Mouse (Mus musculus) neural tube, embryonic 12.5 days (tissue): ENCODE data around the gene Mettl21c. TPM values are rescaled to one million over a fixed set of nuclear protein-coding genes. Genes with fewer than 3 reads are reported as not detected.

ENCODE experiments used
- ATAC-seq: fragments of 200-750 bp; cut with Nextera tagmentation; 2 replicates; pipeline ENCODE4 v1.8.0; 2017; ENCODE audit warnings: low read depth, mild to moderate bottlenecking, moderate TSS enrichment, moderate library complexity; ENCODE audit not compliant: low FRiP score
- H3K27ac ChIP-seq: fragments of 300-500 bp; sonication (generic); 2 replicates; pipeline ENCODE4 v1.5.1; 2016
- H3K27me3 ChIP-seq: fragments of 300-500 bp; sonication (generic); replicated peaks from 2 replicates; pipeline ENCODE4 v1.6.1; 2016; ENCODE audit warnings: mild to moderate bottlenecking
- H3K36me3 ChIP-seq: fragments of 300-500 bp; sonication (generic); 2 replicates; pipeline ENCODE4 v1.6.1; 2016; ENCODE audit warnings: mild to moderate bottlenecking
- H3K4me1 ChIP-seq: fragments of 300-500 bp; sonication (generic); 2 replicates; pipeline ENCODE4 v1.6.1; 2016
- H3K4me2 ChIP-seq: fragments of 300-500 bp; sonication (generic); replicated peaks from 2 replicates; pipeline ENCODE4 v1.6.1; 2016; ENCODE audit warnings: mild to moderate bottlenecking
- H3K4me3 ChIP-seq: fragments of 300-500 bp; sonication (generic); 2 replicates; pipeline ENCODE4 v1.5.1; 2016
- H3K9ac ChIP-seq: fragments of 300-500 bp; sonication (generic); 2 replicates; pipeline ENCODE4 v1.6.1; 2016; ENCODE audit warnings: mild to moderate bottlenecking
- H3K9me3 ChIP-seq: fragments of 300-500 bp; sonication (generic); 2 replicates; pipeline ENCODE4 v1.6.1; 2016; ENCODE audit warnings: mild to moderate bottlenecking
- WGBS: fragments of 180-500 bp; shearing (Covaris S2); methylation state at CpG from one replicate; pipeline ENCODE4 v1.1.7; 2016; 5-methylcytosine and 5-hydroxymethylcytosine counted together
- polyA plus RNA-seq: library from polyadenylated mRNA; unstranded; fragments of >200 nt; fragmentation: Nextera tagmentation; extraction: Ambion mirVana; gene quantifications from 2 replicates; pipeline ENCODE4 v1.2.1, GENCODE M21; 2016

The Mettl21c gene
- polyA plus RNA-seq, 1 experiment from 2014 or later: 0.43 TPM

- Histone ChIP-seq H3K4me3 (no peak overlapping the region), H3K36me3 (no peaks in the 10 kb centered on the region), H3K27ac (no peak overlapping the region), H3K9ac (no peak overlapping the region), H3K4me2 (no peak overlapping the region), H3K27me3 (no peaks in the 10 kb centered on the region), H3K9me3 (no peaks in the 10 kb centered on the region), H3K4me1 (no peaks in the 10 kb centered on the region)
- ATAC-seq: no peak
- WGBS: 90% methylated on average over 2 of the region's 2 CpGs
These were observed 4.3 kb downstream of the Mettl21c start for GRCm38 (mm10) chr1:44015556-44015955.

- H3K4me3 ChIP-seq: no peak overlapping the region
- H3K9ac ChIP-seq: no peak overlapping the region
- no peaks in the 10 kb centered on the region for H3K4me1 ChIP-seq
- H3K36me3 ChIP-seq: peaks cover 21% of the 10 kb centered on the region
- H3K4me2 ChIP-seq: no peak overlapping the region
- no peaks in the 10 kb centered on the region for H3K27me3 ChIP-seq
- no peaks in the 10 kb centered on the region for H3K9me3 ChIP-seq
- ATAC-seq: no peak
- 98% methylated on average over 2 of the region's 2 CpGs for WGBS
- no peak overlapping the region for H3K27ac ChIP-seq
These were observed 15.3 kb downstream of the Mettl21c start for GRCm38 (mm10) chr1:44004513-44004912.

GRCm38 (mm10) chr1:43996914-43997589, 22.8 kb downstream of the Mettl21c start:
- H3K4me3 ChIP-seq: no peak overlapping the region
- no peak overlapping the region for H3K27ac ChIP-seq
- peaks cover 49% of the 10 kb centered on the region for H3K36me3 ChIP-seq
- H3K9me3 ChIP-seq: no peaks in the 10 kb centered on the region
- no peak overlapping the region for H3K4me2 ChIP-seq
- H3K27me3 ChIP-seq: no peaks in the 10 kb centered on the region
- WGBS: 95% methylated on average over 4 of the region's 4 CpGs
- H3K4me1 ChIP-seq: no peaks in the 10 kb centered on the region
- ATAC-seq: no peak
- H3K9ac ChIP-seq: no peak overlapping the region

- Histone ChIP-seq H3K27me3 (no peaks in the 10 kb centered on the region), H3K36me3 (peaks cover 42% of the 10 kb centered on the region), H3K9me3 (no peaks in the 10 kb centered on the region), H3K4me1 (no peaks in the 10 kb centered on the region), H3K27ac (no peak overlapping the region), H3K9ac (no peak overlapping the region), H3K4me2 (no peak overlapping the region), H3K4me3 (no peak overlapping the region)
- no peak for ATAC-seq
- WGBS: 76% methylated on average over 3 of the region's 3 CpGs
These were observed 48.7 kb downstream of the Mettl21c start for GRCm38 (mm10) chr1:43971089-43971488.

- Histone ChIP-seq H3K9me3 (no peaks in the 10 kb centered on the region), H3K27ac (no peak overlapping the region), H3K9ac (no peak overlapping the region), H3K4me3 (no peak overlapping the region), H3K4me1 (no peaks in the 10 kb centered on the region), H3K4me2 (no peak overlapping the region), H3K27me3 (no peaks in the 10 kb centered on the region), H3K36me3 (peaks cover 40% of the 10 kb centered on the region)
- no peak for ATAC-seq
- 85% methylated on average over 3 of the region's 3 CpGs for WGBS
These were observed 50.5 kb downstream of the Mettl21c start for GRCm38 (mm10) chr1:43969361-43969760.

GRCm38 (mm10) chr1:43966756-43967155, 53.1 kb downstream of the Mettl21c start:
- H3K9ac ChIP-seq: no peak overlapping the region
- H3K9me3 ChIP-seq: no peaks in the 10 kb centered on the region
- H3K36me3 ChIP-seq: peaks cover 37% of the 10 kb centered on the region
- WGBS: 90% methylated on average over 4 of the region's 4 CpGs
- no peak overlapping the region for H3K4me2 ChIP-seq
- H3K27ac ChIP-seq: no peak overlapping the region
- no peaks in the 10 kb centered on the region for H3K27me3 ChIP-seq
- H3K4me1 ChIP-seq: no peaks in the 10 kb centered on the region
- no peak for ATAC-seq
- no peak overlapping the region for H3K4me3 ChIP-seq

GRCm38 (mm10) chr1:43964381-43964780, 55.5 kb downstream of the Mettl21c start:
- Histone ChIP-seq H3K27ac (no peak overlapping the region), H3K4me3 (no peak overlapping the region), H3K36me3 (peaks cover 38% of the 10 kb centered on the region), H3K9me3 (no peaks in the 10 kb centered on the region), H3K9ac (no peak overlapping the region), H3K4me1 (no peaks in the 10 kb centered on the region), H3K27me3 (no peaks in the 10 kb centered on the region), H3K4me2 (no peak overlapping the region)
- ATAC-seq: no peak
- 92% methylated on average over 4 of the region's 4 CpGs for WGBS

Other genes starting within 250 kb of the Mettl21c start
- gene Uxs1, start 192.2 kb downstream of the Mettl21c start, polyA plus RNA-seq: 19.6 and 22.7 TPM in 2 replicates
- 61.4 and 68.7 TPM in 2 replicates for gene Tpp2, start 86.4 kb downstream of the Mettl21c start, polyA plus RNA-seq
- gene Gm8251, start 41.9 kb upstream of the Mettl21c start, polyA plus RNA-seq: 0.03 and 0.10 TPM in 2 replicates
- 73.2 and 74.8 TPM in 2 replicates for gene Tex30, start 82.4 kb upstream of the Mettl21c start, polyA plus RNA-seq
- gene Kdelc1, start 98.8 kb upstream of the Mettl21c start, polyA plus RNA-seq: 44.5 and 45.3 TPM in 2 replicates
- gene Bivm, start 98.9 kb upstream of the Mettl21c start, polyA plus RNA-seq: 26.5 and 31.9 TPM in 2 replicates
- gene Ercc5, start 127.7 kb upstream of the Mettl21c start, polyA plus RNA-seq: 42.3 and 43.0 TPM in 2 replicates
- not detected in 2 replicates for gene Mettl21e, start 198.9 kb upstream of the Mettl21c start, polyA plus RNA-seq